Mouse (Mus musculus): Measurements from ENCODE around the gene Gba.

DNA sequence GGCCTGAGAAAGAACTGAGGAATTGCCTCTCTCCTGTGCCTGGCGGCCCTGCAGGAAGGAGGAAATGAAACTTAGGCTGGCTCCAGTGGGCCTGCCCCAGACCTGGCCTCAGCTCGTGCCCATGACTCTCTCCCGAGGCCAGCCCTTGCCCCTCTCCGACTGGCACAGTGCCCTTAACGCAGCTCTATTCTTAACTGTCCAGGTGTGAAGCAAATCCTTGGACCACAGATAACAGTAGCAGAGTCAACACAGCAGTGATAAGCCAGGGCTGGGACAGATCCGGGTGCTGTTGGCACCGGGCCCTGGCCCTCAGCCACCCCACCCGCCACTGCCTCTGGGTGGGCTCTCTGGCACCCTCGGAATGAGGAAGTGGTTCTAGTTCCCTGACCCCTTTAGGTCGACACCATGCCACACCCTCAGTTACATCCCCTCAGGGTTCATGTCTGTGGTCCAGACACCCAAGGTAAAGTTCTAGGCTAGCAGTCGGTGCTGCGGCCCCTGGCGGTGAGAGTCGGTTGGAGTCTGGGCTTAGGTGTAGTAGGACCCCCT lies 30.9 kb downstream of the Gba start:
- TF ChIP-seq CTCF (IDR thresholded peaks at IDR 0.05; ENCODE audit: borderline replicate concordance, extremely low read depth, insufficient read depth, insufficient read length), result no peak
- no peak for TF ChIP-seq POLR2A (IDR thresholded peaks at IDR 0.05; ENCODE audit: borderline replicate concordance, extremely low read depth, insufficient read depth, insufficient read length, poor library complexity, severe bottlenecking)

Measured in brain, embryonic 14.5 days (tissue).